ENCODE assay signal across 25 mouse cellular contexts in the genomic region with DNA sequence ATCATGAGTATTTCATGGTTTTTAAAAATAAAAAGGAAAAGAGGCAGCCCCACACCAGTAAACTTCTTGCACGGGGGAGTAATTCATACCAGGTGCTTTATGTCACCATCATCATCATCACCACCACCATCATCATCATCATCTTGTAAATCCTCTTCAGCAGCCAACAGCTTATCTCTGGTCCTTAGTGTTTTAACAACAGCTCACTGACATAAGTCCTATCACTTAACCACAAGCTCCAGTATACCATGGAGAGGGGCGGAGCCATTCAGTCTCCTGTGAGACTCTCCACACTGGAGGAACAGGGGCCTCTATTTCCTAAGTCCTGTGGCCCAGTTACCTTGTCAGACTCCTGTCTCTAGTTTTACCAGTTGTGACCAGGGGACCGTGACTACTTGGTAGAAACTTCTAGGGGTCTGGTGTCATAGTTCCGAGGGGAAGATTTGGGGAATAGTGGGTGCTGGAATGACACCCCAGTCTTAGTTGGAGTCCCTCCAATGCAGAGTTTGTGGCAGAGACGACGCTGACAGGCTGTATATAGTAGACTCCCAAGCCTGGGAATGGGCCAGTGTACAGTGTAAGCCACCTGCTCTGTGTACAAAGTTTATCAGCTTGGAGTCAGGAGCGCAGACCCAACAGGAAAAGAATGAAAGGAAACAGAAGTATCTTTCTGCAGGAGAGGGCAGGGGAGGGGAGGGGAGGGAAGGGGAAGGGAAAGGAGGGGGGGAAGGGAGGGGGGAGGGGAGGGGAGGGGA. TPM values are rescaled to one million over a fixed set of nuclear protein-coding genes. Genes with fewer than 3 reads are reported as not detected.
DNase-seq lines count a peak whose midpoint lies in the region; ATAC-seq and TF ChIP-seq lines count a peak whose summit lies in the region.
"Had no signal": no experiment of that assay in that cellular context is flagged by ENCODE, and none has a peak within 500 bp of the region (broad histone marks: within the 10 kb centered on the region; RNA-seq: fewer than 3 reads in every experiment).

No protein-coding gene starts in this region.

- no peak overlapping the region for H3K4me2 ChIP-seq in liver, embryonic 14.5 days (ENCODE audit: low read depth)
- H3K4me2 ChIP-seq: forebrain, embryonic 12.5 days; heart, embryonic 15.5 days; kidney, embryonic 15.5 days; limb, embryonic 13.5 days; midbrain, embryonic 12.5 days; neural tube, embryonic 13.5 days had no signal

- peak overlapping the region; percentile 13 to 33; a peak in 3 of 4 replicates for H3K4me3 ChIP-seq in MEL (ENCODE audit: control insufficient read depth in 1 of 2, insufficient read depth in 1 of 2, low read depth in 2 of 2, low read length in 2 of 2)
- H3K4me3 ChIP-seq in liver, embryonic 14.5 days (ENCODE audit: insufficient read depth in 1 of 2, low read depth in 2 of 2, low read length in 2 of 2), result no peak overlapping the region
- H3K4me3 ChIP-seq: erythroblast, embryonic 14.5 days; forebrain, embryonic 12.5 days; heart, embryonic 10.5 days; heart, embryonic 15.5 days; kidney, embryonic 15.5 days; layer of hippocampus, adult 2 months; limb, embryonic 13.5 days; midbrain, embryonic 12.5 days; neural tube, embryonic 13.5 days had no signal

- peak; percentile 44 to 75; a peak in 2 of 4 replicates for TF ChIP-seq EP300 in MEL (IDR thresholded peaks at IDR 0.05; ENCODE audit: low read depth in 1 of 2, low read length in 2 of 2)
- TF ChIP-seq EP300 in liver, embryonic 14.5 days (IDR thresholded peaks at IDR 0.05; ENCODE audit: low read depth), result 0 out of 2 replicates have a peak, but pooled peaks have one; percentile 32

- peak overlapping the region; percentile 55 for H3K9ac ChIP-seq in MEL (ENCODE audit: control insufficient read depth, low read depth, low read length, poor library complexity, severe bottlenecking)
- H3K9ac ChIP-seq in liver, embryonic 14.5 days (replicated peaks), result no peak overlapping the region
- H3K9ac ChIP-seq: forebrain, embryonic 12.5 days; heart, embryonic 15.5 days; kidney, embryonic 15.5 days; limb, embryonic 13.5 days; midbrain, embryonic 12.5 days; neural tube, embryonic 13.5 days had no signal

- H3K4me1 ChIP-seq in MEL (ENCODE audit: control insufficient read depth in 1 of 2, insufficient read depth in 2 of 2, low read length in 2 of 2), result peaks cover 0 to 21% of the 10 kb centered on the region in 2 experiments; a peak in 2 of 4 replicates
- peaks cover 3 to 10% of the 10 kb centered on the region in 2 experiments; a peak in 3 of 4 replicates for H3K4me1 ChIP-seq in liver, embryonic 14.5 days (replicated peaks; ENCODE audit: control insufficient read depth in 2 of 2, insufficient read depth in 2 of 2, low read length in 1 of 2)
- H3K4me1 ChIP-seq: kidney, embryonic 15.5 days; limb, embryonic 13.5 days had no signal

- H3K27me3 ChIP-seq in MEL (ENCODE audit: control insufficient read depth in 1 of 2, insufficient read depth in 2 of 2, low read length in 2 of 2), result no peaks in the 10 kb centered on the region
- no peaks in the 10 kb centered on the region for H3K27me3 ChIP-seq in liver, embryonic 14.5 days (ENCODE audit: control insufficient read depth, insufficient read depth, low read length)
- H3K27me3 ChIP-seq: forebrain, embryonic 12.5 days; heart, embryonic 15.5 days; kidney, embryonic 15.5 days; limb, embryonic 13.5 days; midbrain, embryonic 12.5 days; neural tube, embryonic 13.5 days had no signal

- no peak; the same call in 1 of the 2 replicates for TF ChIP-seq RAD21 in MEL (IDR thresholded peaks at IDR 0.05; ENCODE audit: low read depth, low read length)

- 0 out of 2 replicates have a peak, but pooled peaks have one; percentile 44 for ATAC-seq in erythroid progenitor cell, adult 5-6 weeks (replicated peaks; ENCODE audit: low FRiP score, poor library complexity, severe bottlenecking)
- peak; percentile 78 for ATAC-seq in liver, embryonic 14.5 days (ENCODE audit: insufficient read depth)
- ATAC-seq in megakaryocyte-erythroid progenitor cell, adult 5-6 weeks (replicated peaks; ENCODE audit: low FRiP score, low TSS enrichment, poor library complexity, severe bottlenecking), result peak; percentile 88
- ATAC-seq: activated CD4-positive, CD25-positive, alpha-beta regulatory T cell, adult 4 months had no signal

- peak; percentile 87 for DNase-seq in MEL (ENCODE audit: low read depth, low spot score)
- peak in 2 of 3 experiments; percentile 22 to 33 for DNase-seq in liver, embryonic 14.5 days (ENCODE audit: low read depth in 3 of 3, low spot score in 3 of 3)
- no peak for DNase-seq in adrenal gland, postnatal 36 days
- DNase-seq in spleen, postnatal 4 days (ENCODE audit: low spot score in 2 of 2), result no peak
- no peak for DNase-seq in lung, postnatal 25 days (ENCODE audit: low spot score)
- DNase-seq: adrenal gland, adult 2 months; gastrocnemius, postnatal 14 days; kidney, adult 18-20 months; lung, adult 2 months; lung, postnatal 10 days; right cerebral cortex, postnatal 14 days; thymus, adult 18-20 months; thymus, postnatal 36 days had no signal

- TF ChIP-seq POLR2A in MEL (IDR thresholded peaks at IDR 0.05; ENCODE audit: control insufficient read depth in 1 of 2, insufficient read depth in 1 of 2, low read depth in 1 of 2, low read length in 2 of 2, poor library complexity in 1 of 2), result no peak

- TF ChIP-seq CTCF in MEL (IDR thresholded peaks at IDR 0.05 in 2 of 3, conservative IDR thresholded peaks at IDR 0.05 in 1 of 3; ENCODE audit: control insufficient read depth in 1 of 3, insufficient read depth in 1 of 3, low read depth in 2 of 3, low read length in 3 of 3, poor library complexity in 1 of 3, severe bottlenecking in 1 of 3), result no peak
- TF ChIP-seq CTCF in liver, embryonic 14.5 days (IDR thresholded peaks at IDR 0.05; ENCODE audit: low read depth), result no peak

- WGBS in liver, embryonic 14.5 days (ENCODE audit: insufficient replicate concordance), result 34% methylated on average over 7 of the region's 7 CpGs

- H3K9me3 ChIP-seq in MEL (replicated peaks; ENCODE audit: insufficient read depth, low read length), result no peaks in the 10 kb centered on the region
- no peaks in the 10 kb centered on the region for H3K9me3 ChIP-seq in liver, embryonic 14.5 days (ENCODE audit: control insufficient read depth, low read length)
- H3K9me3 ChIP-seq: forebrain, embryonic 12.5 days; heart, embryonic 10.5 days; heart, embryonic 15.5 days; kidney, embryonic 15.5 days; limb, embryonic 13.5 days; midbrain, embryonic 12.5 days; neural tube, embryonic 13.5 days had no signal

- H3K27ac ChIP-seq in MEL (ENCODE audit: control insufficient read depth, low read depth, low read length), result peak overlapping the region; percentile 83
- no peak overlapping the region; the same call in 1 of the 2 replicates for H3K27ac ChIP-seq in liver, embryonic 14.5 days
- H3K27ac ChIP-seq: forebrain, embryonic 12.5 days; heart, embryonic 10.5 days; heart, embryonic 15.5 days; kidney, embryonic 15.5 days; layer of hippocampus, adult 2 months; limb, embryonic 13.5 days; midbrain, embryonic 12.5 days; neural tube, embryonic 13.5 days had no signal

- no peaks in the 10 kb centered on the region for H3K79me2 ChIP-seq in MEL (ENCODE audit: control insufficient read depth, insufficient read depth, low read length, poor library complexity)

- H3K36me3 ChIP-seq in MEL (ENCODE audit: control insufficient read depth in 1 of 2, insufficient read depth in 2 of 2, low read length in 2 of 2), result peaks cover 0 to 16% of the 10 kb centered on the region in 2 experiments; a peak in 2 of 4 replicates
- no peaks in the 10 kb centered on the region for H3K36me3 ChIP-seq in liver, embryonic 14.5 days (replicated peaks; ENCODE audit: control insufficient read depth, insufficient read depth, low read depth)
- H3K36me3 ChIP-seq: forebrain, embryonic 12.5 days; heart, embryonic 10.5 days; heart, embryonic 15.5 days; kidney, embryonic 15.5 days; limb, embryonic 13.5 days; midbrain, embryonic 12.5 days; neural tube, embryonic 13.5 days had no signal

TF ChIP-seq in MEL, 35 proteins besides CTCF, POLR2A, EP300 and RAD21 (continues in another document):
- TF ChIP-seq TCF12 (IDR thresholded peaks at IDR 0.05; ENCODE audit: low read depth, low read length), result peak; percentile 69
- TF ChIP-seq MXI1 (IDR thresholded peaks at IDR 0.05; ENCODE audit: low read depth, low read length), result peak; percentile 65
- TF ChIP-seq NELFE (IDR thresholded peaks at IDR 0.05; ENCODE audit: low read depth, low read length), result peak; percentile 39; the same call in 1 of the 2 replicates
- no peak for TF ChIP-seq BHLHE40 (IDR thresholded peaks at IDR 0.05; ENCODE audit: borderline replicate concordance, low read depth, low read length)
- no peak for TF ChIP-seq POLR2AphosphoS5 (IDR thresholded peaks at IDR 0.05; ENCODE audit: borderline replicate concordance, low read depth, low read length)
- TF ChIP-seq SIN3A (IDR thresholded peaks at IDR 0.05; ENCODE audit: low read length), result peak; percentile 83
- peak; percentile 68; the same call in 1 of the 2 replicates for TF ChIP-seq CHD1 (IDR thresholded peaks at IDR 0.05; ENCODE audit: low read depth, low read length)
- peak; percentile 85 for TF ChIP-seq RCOR1 (IDR thresholded peaks at IDR 0.05; ENCODE audit: low read depth, low read length)
- peak; percentile 55; the same call in 1 of the 2 replicates for TF ChIP-seq HCFC1 (IDR thresholded peaks at IDR 0.05; ENCODE audit: low read depth, low read length)
- TF ChIP-seq MYB (IDR thresholded peaks at IDR 0.05; ENCODE audit: low read depth, low read length), result 0 out of 2 replicates have a peak, but pooled peaks have one; percentile 10
- no peak for TF ChIP-seq MAFK (IDR thresholded peaks at IDR 0.05; ENCODE audit: borderline replicate concordance, low read depth, low read length)
- TF ChIP-seq SMC3 (IDR thresholded peaks at IDR 0.05; ENCODE audit: low read depth, low read length), result peak; percentile 22; the same call in 1 of the 2 replicates
- peak; percentile 85 for TF ChIP-seq ZKSCAN1 (IDR thresholded peaks at IDR 0.05; ENCODE audit: low read depth, low read length)
- no peak for TF ChIP-seq MEF2A (IDR thresholded peaks at IDR 0.05; ENCODE audit: extremely low read depth, insufficient replicate concordance, low read depth, low read length, poor library complexity, severe bottlenecking)

RNA-seq across cellular contexts. Expression of a gene that starts 35.4 kb away (rescaled TPM):
- total RNA-seq in MEL (2012; rRNA removed), result 36.3 and 44.8 TPM in 2 replicates
- 10 to 100 TPM; 59.9 to 93.6 TPM for polyA plus RNA-seq in MEL (2012; ENCODE audit: insufficient read depth in 1 of 2, insufficient read length in 2 of 2, low read depth in 1 of 2, low replicate concordance in 2 of 2, missing spikeins in 1 of 2)
- 6.5 and 21.4 TPM in 2 replicates for total RNA-seq in erythroid progenitor cell, adult 5-6 weeks (2015; ENCODE audit: low replicate concordance)
- total RNA-seq in erythroid progenitor cell, adult 5-6 weeks (2017; ENCODE audit: low replicate concordance), result 13.4 and 18.6 TPM in 2 replicates
- 13.8 and 16.5 TPM in 2 replicates for polyA plus RNA-seq in liver, embryonic 14.5 days (2012; rRNA removed)
- 11.2 and 14.1 TPM in 2 replicates for polyA plus RNA-seq in liver, embryonic 14.5 days (2014; fragmentation: Nextera tagmentation; extraction: Ambion mirVana)
- 59.1 and 69.6 TPM in 2 replicates for total RNA-seq in megakaryocyte-erythroid progenitor cell, adult 5-6 weeks (2014; fragmentation: Nextera tagmentation)
- total RNA-seq in megakaryocyte-erythroid progenitor cell, adult 5-6 weeks (2017), result 61.5 and 69.9 TPM in 2 replicates
- total RNA-seq in adrenal gland, postnatal 36 days (2021), result 10 to 100 TPM; 55.8 to 58.1 TPM

Comparison
In these comparisons a context has a peak if more than half of its experiments do, and no peak if none do; other contexts are left out.
1. DNase-seq: peak in MEL (single experiment) and liver, embryonic 14.5 days (2 of 3); none in adrenal gland, postnatal 36 days (0 of 2), spleen, postnatal 4 days (0 of 2) and lung, postnatal 25 days (single experiment).
2. H3K4me3 ChIP-seq: peak in MEL (2 of 2); none in liver, embryonic 14.5 days (0 of 2).
3. Peak in every context shown above with its lines, with median percentiles within 50 percentile points of each other: ATAC-seq.